Mouse (Mus musculus) CD4-positive naive resting alpha-beta T cell, adult 76 days (primary cell): ENCODE results near the gene Mesp2. TPM values are rescaled to one million over a fixed set of nuclear protein-coding genes. Genes with fewer than 3 reads are reported as not detected.

ENCODE experiments used
- total RNA-seq: library from RNA; stranded (reverse); gene quantifications from one replicate; pipeline ENCODE4 v1.2.4, GENCODE M21; 2023

Gene Mesp2
- total RNA-seq: 0.29 TPM

DNA sequence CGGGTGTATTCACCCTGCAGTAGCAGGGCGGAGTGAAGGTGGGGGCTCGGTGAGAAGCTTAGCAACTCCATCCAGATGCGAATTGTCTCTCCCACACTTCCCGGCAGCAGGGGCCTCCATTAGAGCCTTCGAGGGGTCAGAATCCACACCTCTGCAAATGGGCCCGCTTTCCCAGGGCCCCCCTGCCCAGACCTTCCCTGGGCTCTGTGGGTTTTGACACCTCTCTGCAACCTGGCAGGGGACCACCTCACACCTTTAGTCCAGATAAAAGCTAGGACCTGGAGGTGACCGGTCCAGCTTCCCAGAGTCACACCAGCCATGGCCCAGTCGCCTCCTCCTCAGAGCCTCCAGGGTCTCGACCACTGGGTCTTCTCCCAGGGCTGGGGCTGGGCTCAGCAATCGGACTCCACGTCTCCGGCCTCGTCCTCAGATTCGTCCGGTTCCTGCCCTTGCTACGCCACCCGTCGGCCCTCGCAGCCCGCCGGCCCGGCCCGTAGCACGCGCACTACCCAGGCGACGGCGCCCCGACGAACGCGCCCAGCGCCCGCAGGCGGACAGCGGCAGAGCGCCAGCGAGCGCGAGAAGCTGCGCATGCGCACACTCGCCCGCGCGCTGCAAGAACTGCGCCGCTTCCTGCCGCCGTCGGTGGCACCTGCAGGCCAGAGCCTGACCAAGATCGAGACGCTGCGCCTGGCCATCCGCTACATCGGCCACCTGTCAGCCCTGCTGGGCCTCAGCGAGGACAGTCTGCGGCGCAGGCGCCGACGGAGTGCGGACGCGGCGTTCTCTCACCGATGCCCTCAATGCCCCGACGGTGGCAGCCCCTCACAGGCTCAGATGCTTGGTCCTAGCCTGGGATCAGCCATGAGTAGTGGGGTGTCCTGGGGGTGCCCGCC is at the start of gene Mesp2:
Mesp2 (plus strand) TSS at position 117 of the 896 bp plus-strand sequence.

DNA sequence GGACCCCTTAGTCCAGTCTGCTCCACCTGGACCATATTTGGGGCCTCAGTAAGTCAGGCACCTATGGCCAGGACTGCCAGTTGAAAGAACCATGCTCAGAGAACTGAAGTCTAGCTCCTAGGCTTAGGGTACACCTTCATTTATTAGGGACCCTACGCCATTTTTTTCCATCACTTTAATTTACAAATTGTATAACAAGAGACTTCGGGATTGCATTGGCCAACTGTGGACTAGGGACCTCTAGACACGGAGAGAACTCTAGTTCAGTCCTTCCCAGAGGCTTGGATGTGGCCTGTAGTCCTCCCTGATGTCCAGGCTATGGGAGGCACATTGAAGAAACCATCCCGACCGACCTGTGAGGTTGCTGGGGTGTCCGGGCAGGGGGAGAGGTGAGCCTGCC is 16.8 kb upstream of the Mesp2 start, which contains the start of gene Mesp1:
Mesp1 (minus strand) TSS at position 101 of the 400 bp plus-strand sequence.

GRCm38 (mm10) chr7:79860811-79861210 is 50.3 kb downstream of the Mesp2 start, which contains the start of gene Anpep:
Gene Anpep, minus strand, starts transcription at chr7:79861059.

Other genes starting within 250 kb of the Mesp2 start
- not detected for gene Rhcg, start 193.1 kb upstream of the Mesp2 start, total RNA-seq
- 0.97 TPM for gene Ticrr, start 150.5 kb upstream of the Mesp2 start, total RNA-seq
- 1.9 TPM for gene Kif7, start 95.0 kb upstream of the Mesp2 start, total RNA-seq
- not detected for gene Plin1, start 77.8 kb upstream of the Mesp2 start, total RNA-seq
- gene Pex11a, start 67.6 kb upstream of the Mesp2 start, total RNA-seq: 0.32 TPM
- gene Wdr93, start 67.6 kb upstream of the Mesp2 start, total RNA-seq: not detected
- gene Mesp1, start 16.9 kb upstream of the Mesp2 start, total RNA-seq: not detected
- gene Anpep, start 50.3 kb downstream of the Mesp2 start, total RNA-seq: 1.9 TPM
- gene Ap3s2, start 109.9 kb downstream of the Mesp2 start, total RNA-seq: 11.5 TPM
- 0.41 TPM for gene Arpin, start 124.6 kb downstream of the Mesp2 start, total RNA-seq
- 36.6 TPM for gene Zfp710, start 214.1 kb downstream of the Mesp2 start, total RNA-seq